Mouse (Mus musculus): ENCODE results near the gene Med26.
A peak's percentile ranks its signal among the peaks of the same experiment; 100 is the strongest.

The Med26 gene

GRCm38 (mm10) chr8:72548644-72549313 is 709 bp upstream of the Med26 start:
- no peak for DNase-seq (ENCODE audit: low read depth, low spot score)

GRCm38 (mm10) chr8:72547122-72547801 is 808 bp downstream of the Med26 start:
- peak; percentile 4 for DNase-seq (ENCODE audit: low read depth, low spot score)

- DNase-seq (ENCODE audit: low read depth, low spot score), result peak; percentile 4
Observed at GRCm38 (mm10) chr8:72539234-72539633, 8.8 kb downstream of the Med26 start.

GRCm38 (mm10) chr8:72534888-72535287 is 13.2 kb downstream of the Med26 start:
- no peak for DNase-seq (ENCODE audit: low read depth, low spot score)

- no peak for DNase-seq (ENCODE audit: low read depth, low spot score)
Observed at GRCm38 (mm10) chr8:72532103-72532502, 16.0 kb downstream of the Med26 start.

GRCm38 (mm10) chr8:72521888-72522287 is 26.2 kb downstream of the Med26 start:
- DNase-seq (ENCODE audit: low read depth, low spot score), result no peak

- DNase-seq (ENCODE audit: low read depth, low spot score), result no peak
Observed at GRCm38 (mm10) chr8:72517421-72517988, 30.6 kb downstream of the Med26 start.

- no peak for DNase-seq (ENCODE audit: low read depth, low spot score)
Observed at GRCm38 (mm10) chr8:72513158-72513557, 34.9 kb downstream of the Med26 start.

GRCm38 (mm10) chr8:72512648-72513047 is 35.4 kb downstream of the Med26 start:
- DNase-seq (ENCODE audit: low read depth, low spot score), result no peak

GRCm38 (mm10) chr8:72507505-72507904 is 40.6 kb downstream of the Med26 start:
- DNase-seq (ENCODE audit: low read depth, low spot score), result no peak

- no peak for DNase-seq (ENCODE audit: low read depth, low spot score)
Observed at GRCm38 (mm10) chr8:72504637-72505314, 43.3 kb downstream of the Med26 start.

- no peak for DNase-seq (ENCODE audit: low read depth, low spot score)
Observed at GRCm38 (mm10) chr8:72504137-72504536, 43.9 kb downstream of the Med26 start.

GRCm38 (mm10) chr8:72500521-72500931 is 47.5 kb downstream of the Med26 start:
- DNase-seq (ENCODE audit: low read depth, low spot score), result no peak

GRCm38 (mm10) chr8:72499521-72500284 is 48.4 kb downstream of the Med26 start:
- DNase-seq (ENCODE audit: low read depth, low spot score), result no peak

GRCm38 (mm10) chr8:72498527-72498926 is 49.5 kb downstream of the Med26 start:
- no peak for DNase-seq (ENCODE audit: low read depth, low spot score)

- DNase-seq (ENCODE audit: low read depth, low spot score), result no peak
Observed at GRCm38 (mm10) chr8:72497911-72498310, 50.2 kb downstream of the Med26 start.

GRCm38 (mm10) chr8:72496217-72496616 is 51.9 kb downstream of the Med26 start:
- no peak for DNase-seq (ENCODE audit: low read depth, low spot score)

- no peak for DNase-seq (ENCODE audit: low read depth, low spot score)
Observed at GRCm38 (mm10) chr8:72495411-72496111, 52.5 kb downstream of the Med26 start.

GRCm38 (mm10) chr8:72493381-72493780 is 54.7 kb downstream of the Med26 start:
- DNase-seq (ENCODE audit: low read depth, low spot score), result peak; percentile 6

GRCm38 (mm10) chr8:72492622-72493081 is 55.4 kb downstream of the Med26 start:
- DNase-seq (ENCODE audit: low read depth, low spot score), result peak; percentile 100

All from mesoderm, embryonic 11.5 days (tissue).